Mouse (Mus musculus) cerebellum, adult 11 months (tissue): ENCODE measurements around the gene Tmeff2.

ENCODE experiments used
- DNase-seq: peaks from one replicate; pipeline ENCODE4 v3.0.0; 2022

Gene Tmeff2

GRCm38 (mm10) chr1:51114721-51115120 lies 214.3 kb downstream of the Tmeff2 start:
- DNase-seq, result no peak

GRCm38 (mm10) chr1:51115761-51116160 lies 215.3 kb downstream of the Tmeff2 start:
- DNase-seq, result no peak

- no peak for DNase-seq
Observed at GRCm38 (mm10) chr1:51117830-51118229, 217.4 kb downstream of the Tmeff2 start.

- DNase-seq, result no peak
Observed at GRCm38 (mm10) chr1:51125671-51126424, 225.4 kb downstream of the Tmeff2 start.

GRCm38 (mm10) chr1:51126425-51126765 lies 225.9 kb downstream of the Tmeff2 start:
- no peak for DNase-seq

- no peak for DNase-seq
Observed at GRCm38 (mm10) chr1:51136792-51137191, 236.3 kb downstream of the Tmeff2 start.

GRCm38 (mm10) chr1:51139605-51140004 lies 239.2 kb downstream of the Tmeff2 start:
- DNase-seq, result no peak

GRCm38 (mm10) chr1:51141381-51141780 lies 240.9 kb downstream of the Tmeff2 start:
- DNase-seq, result no peak

- no peak for DNase-seq
Observed at GRCm38 (mm10) chr1:51142729-51143128, 242.3 kb downstream of the Tmeff2 start.

- DNase-seq, result no peak
Observed at GRCm38 (mm10) chr1:51145693-51146092, 245.2 kb downstream of the Tmeff2 start.

- DNase-seq, result peak; percentile 10
Observed at GRCm38 (mm10) chr1:51148481-51149137, 248.2 kb downstream of the Tmeff2 start.

GRCm38 (mm10) chr1:51149488-51149887 lies 249.0 kb downstream of the Tmeff2 start:
- no peak for DNase-seq

GRCm38 (mm10) chr1:51149890-51150289 lies 249.4 kb downstream of the Tmeff2 start:
- no peak for DNase-seq

- no peak for DNase-seq
Observed at GRCm38 (mm10) chr1:51152017-51152416, 251.6 kb downstream of the Tmeff2 start.

GRCm38 (mm10) chr1:51152856-51153255 lies 252.4 kb downstream of the Tmeff2 start:
- DNase-seq, result no peak

GRCm38 (mm10) chr1:51184276-51184675 lies 283.8 kb downstream of the Tmeff2 start:
- no peak for DNase-seq

- no peak for DNase-seq
Observed at GRCm38 (mm10) chr1:51189008-51189407, 288.6 kb downstream of the Tmeff2 start.

GRCm38 (mm10) chr1:51191253-51191652 lies 290.8 kb downstream of the Tmeff2 start:
- DNase-seq, result no peak

GRCm38 (mm10) chr1:51191872-51192613 lies 291.6 kb downstream of the Tmeff2 start:
- DNase-seq, result no peak

GRCm38 (mm10) chr1:51199088-51199830 lies 298.8 kb downstream of the Tmeff2 start:
- peak; percentile 16 for DNase-seq

GRCm38 (mm10) chr1:51199954-51200353 lies 299.5 kb downstream of the Tmeff2 start:
- no peak for DNase-seq

GRCm38 (mm10) chr1:51215631-51216030 lies 315.2 kb downstream of the Tmeff2 start:
- DNase-seq, result no peak
